Mouse (Mus musculus) layer of hippocampus, adult 2 months (tissue): ENCODE results near the gene Eps8l2. TPM values are rescaled to one million over a fixed set of nuclear protein-coding genes. Genes with fewer than 3 reads are reported as not detected.

Experiments
- DNase-seq, 2 experiments: peaks; one replicate each; pipeline ENCODE4 v3.0.0; 2022; ENCODE audit warnings: low spot score in 2 of 2
- H3K27ac ChIP-seq: fragments of 200-600 bp; 2 replicates; pipeline ENCODE4 v1.8.1; 2022
- H3K4me3 ChIP-seq: fragments of 200-600 bp; 2 replicates; pipeline ENCODE4 v1.8.1; 2022; ENCODE audit warnings: mild to moderate bottlenecking
- CTCF ChIP-seq: fragments of 200-600 bp; conservative IDR thresholded peaks from 2 replicates; pipeline ENCODE4 v1.8.1; 2022; ENCODE audit warnings: antibody characterized with exemption, mild to moderate bottlenecking, moderate library complexity
- total RNA-seq, 2 experiments: library from RNA; stranded (reverse); gene quantifications; 2 replicates each; pipeline ENCODE4 v1.2.3; 2021

Gene Eps8l2
- total RNA-seq, 2 experiments from 2014 or later = 4.9 to 5.1 TPM

DNA sequence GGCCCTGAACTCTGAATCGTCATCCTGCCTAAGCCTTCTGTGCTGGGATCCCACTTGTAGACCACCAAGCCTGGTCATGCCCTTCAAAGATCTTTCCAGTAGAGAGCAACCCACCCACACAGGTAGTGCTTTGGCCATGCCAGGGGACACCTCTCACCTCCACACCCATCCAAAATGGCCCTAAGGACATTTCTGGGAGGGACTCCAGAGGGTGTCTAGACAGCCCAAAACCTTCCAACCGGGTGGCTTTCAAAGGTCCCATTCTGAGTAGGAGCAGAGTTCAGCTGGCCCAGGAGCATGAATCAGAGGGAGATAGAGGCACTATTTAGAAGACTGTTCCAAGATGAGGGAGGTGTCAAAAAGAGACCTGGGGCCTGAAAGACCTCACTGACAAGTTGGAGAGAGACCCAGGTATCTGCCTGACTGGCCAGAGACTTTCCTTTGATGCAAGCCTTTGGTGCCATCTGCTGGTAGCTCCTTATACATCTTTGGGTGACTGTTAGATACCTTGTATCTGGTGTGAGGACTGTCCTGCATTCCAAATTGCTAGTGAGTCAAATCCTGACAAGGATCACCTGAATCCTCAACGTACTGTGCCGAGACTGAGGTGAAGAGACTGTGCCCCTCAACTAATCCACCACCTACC, 24.5 kb downstream of the Eps8l2 start:
- peak; percentile 90 for TF ChIP-seq CTCF

DNA sequence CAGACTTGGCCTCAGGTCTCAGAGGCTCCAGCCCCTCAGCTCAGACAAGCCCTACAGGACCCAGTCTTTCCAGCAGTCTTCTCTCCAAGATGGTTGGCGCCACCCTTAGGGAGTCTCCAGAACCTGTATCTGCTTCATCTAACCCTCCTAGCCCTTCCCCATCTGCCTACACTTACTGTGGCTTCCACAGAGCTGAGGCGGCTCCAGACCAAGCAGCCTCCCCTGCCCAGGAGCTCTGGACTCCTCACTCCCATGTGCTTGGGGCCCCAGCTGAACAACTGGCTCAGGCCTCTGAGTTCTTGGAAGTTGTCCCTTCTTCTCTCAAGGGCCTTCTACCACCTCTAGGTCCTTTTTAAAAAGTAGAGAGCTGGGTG, 25.1 kb downstream of the Eps8l2 start:
- Histone ChIP-seq H3K4me3 (0 out of 2 replicates have a peak overlapping the region, but pooled peaks have one; percentile 2), H3K27ac (peak overlapping the region; percentile 79)
- no peak for DNase-seq
- TF ChIP-seq CTCF = no peak

More for the DNA sequence above, 24.5 kb downstream of the Eps8l2 start:
- peak; percentile 72 to 83 for DNase-seq
- H3K4me3 ChIP-seq = no peak overlapping the region
- H3K27ac ChIP-seq = peak overlapping the region; percentile 79

DNA sequence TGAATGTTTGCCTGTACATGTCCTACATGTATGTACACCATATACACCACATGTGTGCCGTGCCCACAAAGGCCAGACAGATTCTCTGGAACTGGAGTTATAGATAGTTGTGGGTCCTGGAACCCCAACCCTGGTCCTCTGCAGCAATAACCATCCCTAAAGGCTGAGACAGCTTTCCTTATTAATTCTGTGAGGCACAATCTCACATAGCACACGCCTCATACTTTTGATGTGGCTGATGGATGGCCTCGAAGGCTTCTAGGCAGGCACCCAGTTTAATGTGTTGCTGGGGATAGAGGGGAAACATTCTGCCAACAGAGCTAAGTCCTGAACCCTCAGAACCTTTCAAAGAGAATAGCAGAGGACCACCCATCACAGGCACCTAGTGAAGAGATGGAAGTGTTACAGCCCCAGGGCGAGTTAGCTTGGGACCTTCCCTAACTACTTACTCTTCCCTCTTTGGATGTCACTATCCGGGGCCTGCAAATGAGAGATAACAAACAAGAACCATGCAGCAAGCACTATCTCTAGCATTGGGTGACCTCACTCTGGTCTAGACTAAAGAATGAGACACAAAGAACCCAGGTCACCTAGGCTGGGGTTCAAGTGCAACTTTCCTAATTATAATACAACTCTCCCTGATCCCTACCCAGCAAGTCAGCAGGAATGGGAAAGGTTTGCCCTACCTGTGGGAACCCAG, 25.8 kb downstream of the Eps8l2 start:
- H3K4me3 ChIP-seq = peak overlapping the region; percentile 10
- no peak for DNase-seq
- no peak for TF ChIP-seq CTCF
- H3K27ac ChIP-seq = peak overlapping the region; percentile 79

DNA sequence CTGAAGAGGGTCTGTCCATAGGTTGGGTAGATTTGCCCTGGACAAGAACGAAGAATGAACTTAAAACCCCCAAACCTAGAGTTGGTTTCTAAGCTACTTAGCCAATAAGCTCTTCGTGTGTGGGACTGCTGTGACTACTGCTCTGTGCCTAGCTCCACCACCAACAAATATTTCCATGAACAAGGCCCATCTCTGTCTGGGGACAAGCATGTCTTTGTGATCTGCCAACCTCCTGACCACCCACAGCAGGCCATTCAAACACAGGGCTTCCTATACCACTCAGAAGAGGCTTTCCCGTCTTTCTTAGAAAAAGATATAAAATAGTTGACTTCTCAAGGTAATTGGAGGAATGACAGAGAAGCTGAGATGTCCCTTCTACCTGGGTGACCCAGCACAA, 26.4 kb downstream of the Eps8l2 start:
- DNase-seq = no peak
- Histone ChIP-seq H3K4me3 (peak overlapping the region; percentile 10; the same call in 1 of the 2 replicates), H3K27ac (peak overlapping the region; percentile 80)
- TF ChIP-seq CTCF = no peak

DNA sequence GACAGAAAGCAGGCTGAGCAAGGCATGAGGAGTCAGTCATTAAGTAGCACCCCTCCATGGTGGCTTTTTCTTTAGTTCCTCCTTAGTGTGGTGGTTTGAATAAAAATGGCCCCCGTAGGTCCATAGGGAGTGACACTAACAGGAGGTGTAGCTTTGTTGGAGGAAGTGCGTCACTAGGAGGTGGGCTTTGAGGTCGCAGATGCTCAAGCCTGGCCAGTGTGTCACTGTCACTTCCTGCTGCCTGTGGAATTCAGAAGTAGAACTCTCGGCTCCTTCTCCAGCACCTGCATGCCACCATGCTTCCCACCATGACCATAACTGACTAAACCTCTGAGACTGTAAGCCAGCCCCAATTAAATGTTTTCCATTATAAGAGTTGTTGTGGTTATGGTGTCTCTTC, 28.7 kb downstream of the Eps8l2 start:
- no peak for DNase-seq
- no peak for TF ChIP-seq CTCF
- no peak overlapping the region for H3K4me3 ChIP-seq
- H3K27ac ChIP-seq = no peak overlapping the region

DNA sequence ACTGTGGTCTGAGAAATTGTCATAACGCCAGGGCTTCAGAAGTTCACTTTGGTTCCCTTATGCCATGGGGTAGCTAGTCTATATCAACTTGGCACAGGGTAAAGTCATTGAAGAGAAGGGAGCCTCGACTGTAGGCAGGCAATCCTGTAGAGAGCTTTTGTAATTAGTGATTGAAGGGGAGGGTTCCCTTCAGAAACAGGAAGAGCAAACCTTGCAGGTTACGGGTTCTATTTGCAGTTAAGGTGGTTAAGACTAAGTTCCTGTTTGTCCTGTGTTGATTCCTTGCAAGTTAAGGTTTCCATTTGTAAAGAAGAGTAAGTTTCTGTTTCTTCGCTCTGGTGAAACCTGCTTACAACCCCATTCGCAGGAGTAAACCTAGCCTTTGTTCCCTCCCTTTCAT, 31.2 kb downstream of the Eps8l2 start:
- no peak overlapping the region for H3K27ac ChIP-seq
- H3K4me3 ChIP-seq = no peak overlapping the region
- no peak for TF ChIP-seq CTCF
- no peak for DNase-seq

DNA sequence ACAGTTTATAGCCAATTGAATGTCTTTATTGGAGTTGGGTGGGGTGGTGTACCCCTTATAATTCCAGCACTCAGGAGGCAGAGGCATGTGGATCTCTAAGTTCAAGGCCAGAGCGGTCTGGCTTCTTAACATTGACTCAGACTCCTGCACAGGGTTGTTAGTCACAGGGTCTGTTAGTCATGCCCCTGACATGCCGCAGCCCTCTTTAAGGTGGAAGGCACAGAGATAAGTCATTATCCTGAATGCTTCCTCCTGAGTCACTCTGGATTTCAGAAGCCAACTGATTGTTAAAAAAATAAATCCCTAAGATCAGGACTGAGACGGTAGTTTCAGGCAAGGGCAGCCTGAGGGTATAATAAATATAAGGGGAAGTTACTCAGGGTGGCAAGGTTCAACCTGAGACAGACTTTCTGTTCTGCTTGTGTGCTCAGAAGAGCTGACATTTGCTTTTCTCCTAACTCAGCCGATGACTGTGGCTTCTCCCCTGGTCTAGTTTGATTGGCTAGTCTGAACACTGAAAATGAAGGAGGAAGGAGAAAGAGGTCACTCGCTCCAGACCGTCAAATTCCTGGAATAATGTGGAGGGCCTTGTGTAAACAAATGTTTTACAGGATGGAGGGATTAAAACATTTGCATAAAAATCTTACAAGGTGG, 33.4 kb downstream of the Eps8l2 start:
- no peak for DNase-seq
- Histone ChIP-seq H3K27ac (no peak overlapping the region), H3K4me3 (no peak overlapping the region)
- no peak for TF ChIP-seq CTCF

DNA sequence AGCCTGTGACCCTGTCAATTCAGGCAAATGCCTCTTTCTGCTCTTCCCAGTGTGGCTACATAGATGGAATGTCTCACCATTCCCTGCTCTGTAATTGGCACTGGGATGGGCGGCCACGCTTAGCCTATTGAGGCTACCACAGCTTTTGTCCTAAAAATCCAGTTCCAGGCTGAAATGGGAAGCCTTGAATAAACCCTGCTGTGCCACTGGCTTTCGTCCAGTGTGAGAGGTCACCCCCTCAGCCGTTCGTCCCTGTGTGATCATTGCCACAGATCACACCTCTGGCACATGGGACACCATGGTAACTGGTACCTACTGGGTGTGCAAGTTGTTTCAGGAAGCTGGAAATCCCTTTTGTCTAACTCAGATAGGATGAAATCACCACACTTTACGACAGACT, 34.9 kb downstream of the Eps8l2 start:
- TF ChIP-seq CTCF = no peak

DNA sequence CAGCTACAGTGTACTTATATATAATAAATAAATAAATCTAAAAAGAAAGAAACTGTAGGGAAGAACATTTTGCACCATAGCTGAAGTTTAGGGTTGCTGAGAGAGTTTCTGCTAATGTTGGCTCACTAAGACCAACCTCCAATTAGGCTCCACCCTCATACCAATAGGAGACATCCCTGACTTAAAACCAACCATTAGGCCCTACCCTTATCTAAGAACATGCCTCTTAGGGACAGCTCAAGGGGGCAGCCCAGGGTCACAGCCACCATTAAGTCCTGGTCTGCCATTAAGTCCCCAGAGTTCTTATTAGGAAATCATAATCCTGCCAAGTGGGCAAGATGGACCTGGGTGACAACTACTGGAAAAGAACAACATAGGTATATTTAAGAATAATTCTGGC, 35.7 kb downstream of the Eps8l2 start:
- no peak for DNase-seq
- no peak for TF ChIP-seq CTCF
- no peak overlapping the region for H3K27ac ChIP-seq
- H3K4me3 ChIP-seq = no peak overlapping the region

More for the DNA sequence above, 34.9 kb downstream of the Eps8l2 start:
- no peak for DNase-seq
- Histone ChIP-seq H3K4me3 (no peak overlapping the region), H3K27ac (no peak overlapping the region)

DNA sequence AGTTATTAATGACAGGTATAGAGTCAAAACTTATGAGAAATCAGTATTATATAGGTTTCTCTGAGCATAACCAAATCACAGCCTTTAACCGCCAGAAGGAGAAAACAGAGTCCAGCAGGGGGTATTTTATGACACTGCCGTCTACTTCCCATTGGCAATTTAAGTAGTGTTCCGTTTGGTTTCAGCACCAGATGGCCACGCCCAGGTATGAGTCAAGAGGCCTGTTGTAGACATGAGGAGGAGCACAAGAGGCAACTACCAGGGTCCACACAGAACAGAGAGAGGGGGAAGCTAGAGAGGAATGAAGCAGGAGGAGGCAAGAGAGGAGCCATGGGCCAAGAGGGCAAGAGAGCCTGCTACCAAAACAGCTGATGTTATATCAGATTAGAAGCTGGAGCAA, 40.9 kb downstream of the Eps8l2 start:
- no peak overlapping the region for H3K27ac ChIP-seq
- no peak for DNase-seq
- H3K4me3 ChIP-seq = no peak overlapping the region
- no peak for TF ChIP-seq CTCF

DNA sequence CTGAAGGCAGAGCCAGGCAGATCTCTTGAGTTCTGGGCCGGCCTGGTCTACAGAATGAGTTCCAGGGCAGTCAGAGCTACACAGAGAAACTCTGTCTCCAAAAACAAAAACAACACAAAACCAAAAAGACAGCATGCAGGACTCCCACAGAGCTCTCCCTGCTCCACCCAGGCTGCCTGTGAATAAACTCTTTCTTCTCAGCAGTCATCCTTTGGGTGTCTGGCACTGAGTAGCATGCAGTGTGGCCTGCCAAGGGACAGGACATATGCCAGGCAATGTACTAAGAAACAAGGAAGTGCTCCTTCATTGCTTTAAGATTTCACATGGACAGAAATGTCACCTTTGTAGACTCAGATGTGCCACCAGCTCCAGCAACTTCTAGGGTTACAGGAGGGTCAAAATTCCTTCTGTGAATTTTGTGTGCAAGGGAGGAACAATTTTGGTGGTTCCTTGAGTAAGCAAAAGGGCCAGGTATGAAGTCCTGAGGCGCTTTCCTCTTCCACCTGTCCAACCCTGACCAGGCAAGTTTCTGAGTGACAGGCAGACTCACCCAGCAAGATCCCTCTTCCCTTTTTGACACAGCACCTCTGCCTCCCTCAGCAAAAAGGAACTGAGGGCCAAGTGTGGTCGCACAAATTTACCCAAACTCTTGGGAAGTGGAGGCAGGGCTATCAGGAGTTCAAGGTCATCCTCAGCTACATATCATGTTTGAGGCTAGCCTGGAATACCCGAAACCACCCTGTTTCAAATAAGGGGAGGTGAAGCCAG, 42.6 kb downstream of the Eps8l2 start:
- no peak for DNase-seq
- Histone ChIP-seq H3K4me3 (no peak overlapping the region), H3K27ac (peak overlapping the region; percentile 69)
- TF ChIP-seq CTCF = no peak

DNA sequence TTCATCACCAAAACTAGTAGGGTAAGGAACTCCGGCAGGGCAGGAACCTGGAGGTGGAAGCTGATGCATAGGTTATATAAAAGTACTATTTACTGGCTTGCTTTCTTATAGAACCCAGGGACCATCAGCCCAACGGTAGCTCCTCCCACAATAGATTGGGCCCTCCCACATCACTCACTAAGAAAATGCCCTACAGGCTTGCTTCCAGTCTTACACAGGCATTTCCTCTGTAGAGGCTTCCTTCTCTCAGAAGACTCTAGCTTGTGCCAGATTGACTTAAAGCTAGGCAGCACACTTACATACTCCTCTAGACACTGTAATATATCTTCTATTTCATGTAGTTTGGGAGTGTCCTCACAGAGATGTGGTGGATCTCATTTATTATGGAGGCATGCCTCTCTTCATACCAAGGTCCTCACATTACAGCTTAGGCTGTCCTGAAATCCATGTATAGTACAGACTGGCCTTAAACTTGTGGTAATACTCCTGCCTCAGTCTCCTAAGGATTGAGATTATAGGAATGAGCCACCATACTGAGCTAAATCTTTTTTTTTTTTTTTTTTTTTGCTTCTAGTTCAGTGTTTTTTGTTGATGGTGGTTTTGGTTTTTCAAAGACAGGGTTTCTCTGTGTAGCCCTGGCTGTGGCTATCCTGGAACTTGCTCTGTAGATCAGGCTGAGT, 49.3 kb downstream of the Eps8l2 start:
- H3K27ac ChIP-seq = no peak overlapping the region
- H3K4me3 ChIP-seq = no peak overlapping the region
- no peak for TF ChIP-seq CTCF
- no peak for DNase-seq
